Mouse (Mus musculus) cortical plate, adult 2 months (tissue): ENCODE measurements around the gene Wdr37.

Experiments used
- CTCF ChIP-seq: fragments of 200-500 bp; IDR thresholded peaks from 2 replicates; pipeline ENCODE4 v1.5.1; 2011; ENCODE audit warnings: mild to moderate bottlenecking, control low read depth, low read length; ENCODE audit not compliant: insufficient read depth; ENCODE audit errors: extremely low read depth
- POLR2A ChIP-seq: fragments of 200-500 bp; IDR thresholded peaks from 2 replicates; pipeline ENCODE4 v1.6.1; 2011; ENCODE audit warnings: mild to moderate bottlenecking, low read length, control low read depth; ENCODE audit not compliant: insufficient read depth; ENCODE audit errors: extremely low read depth

- TF ChIP-seq CTCF, result no peak
- TF ChIP-seq POLR2A, result no peak
Observed at GRCm38 (mm10) chr13:8823546-8823945, 48.2 kb downstream of the Wdr37 start.
